Mouse (Mus musculus) regulatory T cell (primary cell): ENCODE measurements around the gene Plagl1.

Experiments used
- in situ Hi-C: fragments of 300-600 bp; cut with MboI, MseI; formaldehyde crosslinking; loops from one replicate; pipeline ENCODE4 v1.15.1; 2025; ENCODE audit warnings: high pct_unique_total_duplicates

Gene Plagl1

GRCm38 (mm10) chr10:13076807-13077532 lies 16.7 kb downstream of the Plagl1 start:
- in situ Hi-C loops = no loop called here

DNA sequence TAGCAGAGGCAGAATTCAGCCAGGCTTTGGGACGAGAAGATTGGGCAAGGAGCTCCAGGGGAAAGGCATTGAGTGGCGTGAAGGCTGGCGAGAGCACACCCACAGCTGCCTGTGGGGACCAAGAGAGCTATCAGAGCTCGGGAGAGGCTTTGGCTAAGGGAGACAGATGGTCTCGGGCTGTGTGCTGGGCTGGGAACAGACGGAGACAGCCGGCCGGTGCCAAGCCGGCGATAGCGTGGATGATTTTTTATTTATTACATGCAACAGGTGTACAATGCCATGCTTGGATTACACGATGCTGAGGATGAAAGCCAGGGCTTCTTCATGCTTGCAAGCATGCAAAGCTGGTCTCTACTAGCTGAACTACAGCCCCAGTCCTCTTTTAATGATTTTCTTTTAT lies 22.2 kb downstream of the Plagl1 start:
- in situ Hi-C loops = no loop called here

DNA sequence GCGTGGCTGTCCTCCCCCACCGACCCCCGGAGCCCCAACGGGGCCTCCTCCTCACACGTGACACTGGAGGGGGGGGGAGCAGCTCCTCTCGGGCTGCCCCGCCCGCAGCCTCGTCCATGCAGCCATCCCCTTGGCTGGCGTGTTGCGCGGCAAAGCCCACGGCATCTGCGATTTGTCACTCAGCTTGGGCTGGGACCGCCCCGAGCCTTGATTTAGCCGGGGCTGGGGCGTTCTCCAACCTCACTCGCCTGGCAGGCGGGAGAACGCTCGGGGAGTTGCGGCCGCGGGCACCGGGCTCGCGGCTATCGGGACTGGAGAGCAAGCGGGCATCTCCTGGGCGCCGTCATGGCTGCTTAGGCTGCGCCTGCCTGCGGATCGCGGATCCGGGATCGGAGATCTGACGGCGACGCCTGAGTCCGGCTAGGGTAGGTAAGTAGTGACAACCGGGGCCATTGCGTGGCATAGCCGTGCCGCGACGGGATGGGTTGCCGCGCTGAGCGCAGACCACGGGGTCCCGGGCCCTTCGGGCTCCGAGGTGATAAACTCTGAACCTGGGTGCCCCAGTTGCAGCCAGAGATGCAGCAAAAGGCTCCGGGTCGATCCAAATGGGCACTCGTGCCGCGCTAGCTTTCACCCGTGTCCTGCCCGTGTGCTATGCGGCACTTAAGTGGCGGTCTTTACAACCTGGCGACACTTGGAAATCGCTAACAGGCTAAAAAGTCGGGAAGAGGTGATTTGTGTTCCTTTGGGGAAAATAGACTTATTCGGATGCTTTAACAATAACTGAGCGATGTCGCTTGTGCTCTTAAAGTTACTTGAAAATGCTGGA lies 30.5 kb downstream of the Plagl1 start:
- in situ Hi-C loops = no loop called here

DNA sequence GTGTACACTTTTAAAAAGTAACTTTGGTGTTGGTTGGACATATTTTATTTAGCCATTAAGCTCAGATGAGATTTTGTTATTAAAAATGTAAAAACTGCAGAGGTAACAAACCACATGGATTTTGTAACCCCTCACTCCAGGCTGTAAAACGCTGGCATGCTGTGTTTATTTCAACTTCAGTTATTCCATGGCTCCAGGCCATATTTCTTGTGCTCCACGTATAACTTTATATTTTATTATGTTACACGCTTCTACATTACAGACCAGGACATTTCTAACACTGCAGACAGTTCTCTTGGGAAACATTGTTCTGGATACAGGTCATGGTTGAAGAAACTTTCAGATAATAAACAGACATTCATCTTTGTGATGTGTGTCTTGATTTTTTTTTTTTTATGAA lies 32.7 kb downstream of the Plagl1 start:
- in situ Hi-C loops = no loop called here

GRCm38 (mm10) chr10:13098895-13099294 lies 38.6 kb downstream of the Plagl1 start:
- in situ Hi-C loops = no loop called here

- in situ Hi-C loops = no loop called here
These were observed 39.9 kb downstream of the Plagl1 start for GRCm38 (mm10) chr10:13100061-13100648.

GRCm38 (mm10) chr10:13102360-13102759 lies 42.1 kb downstream of the Plagl1 start:
- in situ Hi-C loops = no loop called here

GRCm38 (mm10) chr10:13103838-13104237 lies 43.5 kb downstream of the Plagl1 start:
- in situ Hi-C loops = no loop called here

GRCm38 (mm10) chr10:13106909-13107624 lies 46.8 kb downstream of the Plagl1 start:
- in situ Hi-C loops = no loop called here

- in situ Hi-C loops = no loop called here
These were observed 47.8 kb downstream of the Plagl1 start for GRCm38 (mm10) chr10:13108021-13108548.

- in situ Hi-C loops = no loop called here
These were observed 48.5 kb downstream of the Plagl1 start for GRCm38 (mm10) chr10:13108847-13109246.

GRCm38 (mm10) chr10:13109781-13110180 lies 49.5 kb downstream of the Plagl1 start:
- in situ Hi-C loops = no loop called here

GRCm38 (mm10) chr10:13112849-13113248 lies 52.5 kb downstream of the Plagl1 start:
- in situ Hi-C loops = no loop called here

DNA sequence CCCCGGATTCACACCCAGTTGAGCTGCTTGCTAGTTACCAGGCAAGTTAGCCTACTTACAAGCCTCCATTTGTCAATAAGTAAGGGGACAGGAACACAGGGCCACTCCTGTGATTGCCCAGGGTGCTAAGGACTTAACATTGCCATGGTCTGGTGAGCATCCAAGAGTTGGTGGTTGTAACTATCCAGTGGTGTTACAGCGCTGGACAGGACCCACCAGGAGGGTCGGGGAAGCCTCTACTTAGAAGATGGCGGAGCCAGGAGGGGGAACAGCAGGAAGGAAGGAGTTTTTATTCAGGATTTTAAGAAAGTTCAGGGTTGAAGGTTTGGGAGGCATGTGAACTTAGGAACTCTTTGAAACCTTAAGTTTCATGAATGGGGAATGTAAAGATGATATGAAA lies 53.3 kb downstream of the Plagl1 start:
- in situ Hi-C loops = no loop called here

GRCm38 (mm10) chr10:13115030-13115429 lies 54.7 kb downstream of the Plagl1 start:
- in situ Hi-C loops = no loop called here

DNA sequence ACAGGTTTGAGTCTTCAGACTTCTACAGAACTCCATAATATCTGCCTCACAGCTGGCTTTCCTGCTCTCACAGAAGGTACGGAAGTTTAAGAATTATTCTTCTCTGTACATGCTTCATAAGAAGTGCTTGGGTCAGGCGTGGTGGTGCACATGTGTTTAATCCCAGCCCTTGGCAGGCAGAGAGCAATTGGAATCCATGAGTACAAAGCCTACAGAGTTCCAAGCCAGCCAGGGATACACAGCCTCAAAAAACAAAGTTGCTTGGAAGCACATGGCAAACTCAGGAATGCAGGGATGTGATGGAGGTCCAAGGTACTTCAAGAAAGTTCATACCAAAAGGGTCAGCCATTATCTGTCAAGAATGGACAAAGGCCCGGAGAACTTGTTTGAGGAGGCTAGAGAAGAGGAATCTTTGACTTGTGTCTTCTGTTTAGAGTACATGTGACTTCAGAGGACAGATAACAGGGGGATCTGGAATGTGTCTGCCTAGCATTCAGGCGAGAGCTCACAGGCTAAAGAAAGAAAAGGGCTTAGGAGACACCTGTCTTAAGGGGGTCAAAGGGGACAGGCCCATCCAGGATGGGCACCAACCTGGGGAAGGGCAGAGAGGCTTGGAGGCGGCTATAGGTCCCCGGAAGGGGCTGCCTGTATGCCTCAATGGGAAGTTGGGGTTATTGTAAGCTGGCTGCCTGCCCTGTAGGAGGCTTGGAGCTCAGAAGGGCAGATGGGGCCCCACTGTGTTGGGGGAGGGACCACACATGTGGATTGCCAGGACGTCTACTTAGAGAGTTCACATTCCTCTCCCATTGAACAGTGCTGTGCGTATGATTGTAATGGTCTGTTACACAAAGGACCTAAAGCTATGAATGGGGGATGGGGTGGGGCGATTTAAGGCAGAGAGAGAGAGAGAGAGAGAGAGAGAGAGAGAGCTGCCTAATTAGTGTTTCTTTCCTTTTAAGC lies 56.7 kb downstream of the Plagl1 start:
- in situ Hi-C loops = no loop called here

DNA sequence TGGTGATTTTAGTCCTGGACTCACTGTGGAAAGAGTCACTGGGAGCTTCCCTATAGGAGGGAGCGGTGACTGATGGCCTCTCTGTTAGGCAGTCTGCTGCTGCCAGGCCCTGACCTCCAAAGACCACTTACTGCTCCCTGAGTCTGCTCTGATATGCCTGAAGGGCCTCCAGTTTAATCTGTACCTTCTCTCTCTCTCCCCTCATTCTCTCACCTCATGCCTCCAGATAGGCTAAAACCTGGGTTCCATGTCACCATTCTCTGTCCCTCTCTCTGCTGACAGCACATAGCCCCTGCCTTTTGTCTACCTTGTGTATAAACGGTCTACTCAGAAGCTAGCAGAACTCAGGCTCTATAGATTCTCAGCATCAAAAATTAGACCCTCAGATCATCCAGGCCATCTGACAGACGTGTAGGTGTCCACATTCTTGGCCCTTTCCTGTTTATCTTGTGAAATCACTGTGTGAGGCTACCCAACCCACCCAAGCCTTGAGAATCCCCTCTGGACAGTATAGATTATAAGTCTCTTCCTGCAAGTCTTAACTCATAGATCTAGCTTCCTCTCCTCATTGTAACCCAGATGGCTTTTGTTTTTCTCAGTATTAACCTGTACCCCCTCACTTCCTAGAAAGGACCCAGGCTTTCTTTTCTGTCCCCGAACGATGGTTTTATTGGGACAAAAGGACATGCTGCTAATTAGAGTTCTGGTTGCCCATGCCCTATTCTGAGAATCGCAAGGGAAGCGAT lies 57.9 kb downstream of the Plagl1 start:
- in situ Hi-C loops = no loop called here

GRCm38 (mm10) chr10:13118770-13119102 lies 58.4 kb downstream of the Plagl1 start:
- in situ Hi-C loops = no loop called here

- in situ Hi-C loops = no loop called here
These were observed 59.0 kb downstream of the Plagl1 start for GRCm38 (mm10) chr10:13119300-13119699.

- in situ Hi-C loops = no loop called here
These were observed 65.5 kb downstream of the Plagl1 start for GRCm38 (mm10) chr10:13125811-13126210.
